7 mouse cellular contexts compared by ENCODE assay signal in the genomic region with DNA sequence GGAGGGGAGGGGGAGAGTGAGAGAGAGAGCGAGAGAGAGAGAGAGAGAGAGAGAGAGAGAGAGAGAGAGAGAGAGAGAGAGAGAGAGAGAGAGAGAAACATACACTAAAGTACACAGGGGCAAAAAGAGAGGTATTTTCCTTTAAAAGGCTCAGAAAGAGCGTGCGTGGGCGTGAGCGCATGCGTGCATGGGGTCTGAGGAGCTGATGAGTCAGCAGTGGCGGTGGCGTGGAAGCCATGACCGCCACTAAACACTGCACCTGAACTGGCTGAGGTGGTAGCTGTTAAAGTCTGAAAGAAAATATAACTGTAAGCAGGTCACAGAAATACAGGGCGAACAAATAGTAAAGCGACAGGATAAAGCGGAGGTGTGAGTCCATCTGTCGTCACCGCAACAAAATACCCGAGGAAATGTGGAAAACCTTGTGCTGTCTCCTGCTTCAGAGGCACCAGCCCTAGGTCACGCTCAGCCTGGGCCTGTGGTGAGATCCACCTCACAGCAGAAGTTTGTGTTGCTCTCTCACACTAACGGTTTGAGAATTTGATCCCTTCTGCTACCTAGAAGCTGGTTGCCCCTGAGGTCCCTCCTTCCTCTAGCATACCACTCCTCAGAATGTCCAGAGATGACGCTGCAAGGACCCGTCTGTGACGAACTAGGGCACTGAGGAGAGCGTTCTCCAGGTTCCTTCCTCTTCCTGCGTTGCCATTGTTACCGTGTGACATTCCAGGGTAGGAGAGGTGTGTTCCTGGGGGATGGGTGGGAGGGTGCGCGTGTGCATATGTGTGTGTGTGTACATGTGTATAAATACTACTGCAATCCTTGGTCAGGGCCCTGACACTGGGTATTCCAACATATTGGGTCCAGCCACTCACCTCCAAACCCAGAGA. TPM values are rescaled to one million over a fixed set of nuclear protein-coding genes. Genes with fewer than 3 reads are reported as not detected.
A peak's percentile ranks its signal among the peaks of the same experiment; 100 is the strongest.
DNase-seq lines count a peak whose midpoint lies in the region; ATAC-seq lines count a peak whose summit lies in the region.

No protein-coding gene starts in this region.

- H3K36me3 ChIP-seq in kidney, embryonic 16.5 days (ENCODE audit: insufficient read depth, low read length) = no peaks in the 10 kb centered on the region
- H3K36me3 ChIP-seq in kidney, embryonic 14.5 days (ENCODE audit: control insufficient read depth, insufficient read depth, low read length) = no peaks in the 10 kb centered on the region

- 0 out of 2 replicates have a peak, but pooled peaks cover 4% of the 10 kb centered on the region for H3K4me1 ChIP-seq in kidney, embryonic 16.5 days (ENCODE audit: insufficient read depth, low read length)
- H3K4me1 ChIP-seq in kidney, embryonic 14.5 days (ENCODE audit: control insufficient read depth, insufficient read depth, low read length) = no peaks in the 10 kb centered on the region

- 60% methylated on average over 24 of the region's 25 CpGs for WGBS in kidney, embryonic 16.5 days
- 62% methylated on average over 24 of the region's 25 CpGs for WGBS in kidney, embryonic 14.5 days

- H3K27me3 ChIP-seq in kidney, embryonic 16.5 days (ENCODE audit: insufficient read depth, low read length) = no peaks in the 10 kb centered on the region; the same call in 1 of the 2 replicates
- no peaks in the 10 kb centered on the region for H3K27me3 ChIP-seq in kidney, embryonic 14.5 days (ENCODE audit: control insufficient read depth, insufficient read depth, low read length)

- no peak overlapping the region for H3K27ac ChIP-seq in kidney, embryonic 16.5 days (ENCODE audit: low read length)
- no peak overlapping the region for H3K27ac ChIP-seq in kidney, embryonic 14.5 days (ENCODE audit: low read depth, low read length)

- no peaks in the 10 kb centered on the region for H3K9me3 ChIP-seq in kidney, embryonic 16.5 days (ENCODE audit: low read length)
- no peaks in the 10 kb centered on the region for H3K9me3 ChIP-seq in kidney, embryonic 14.5 days (ENCODE audit: control insufficient read depth, low read length)

- H3K4me2 ChIP-seq in kidney, embryonic 16.5 days (replicated peaks; ENCODE audit: low read depth, low read length) = peak overlapping the region; percentile 26; the same call in 1 of the 2 replicates
- no peak overlapping the region for H3K4me2 ChIP-seq in kidney, embryonic 14.5 days (replicated peaks; ENCODE audit: low read depth, low read length)

- DNase-seq in right cerebral cortex, postnatal 14 days = peak; percentile 25
- DNase-seq in right cerebral cortex, postnatal 4 days = no peak
- DNase-seq in heart, postnatal 10 days = peak; percentile 15 to 31
- DNase-seq in thymus, postnatal 4 days = no peak
- no peak for DNase-seq in layer of hippocampus, postnatal 25 days (ENCODE audit: extremely low spot score in 1 of 2, low spot score in 1 of 2)

- H3K9ac ChIP-seq in kidney, embryonic 16.5 days (replicated peaks; ENCODE audit: low read length) = no peak overlapping the region
- H3K9ac ChIP-seq in kidney, embryonic 14.5 days (ENCODE audit: low read depth, low read length) = no peak overlapping the region

- intact Hi-C loops in heart, postnatal 10 days (cut with DNase I) = no loop called here

- H3K4me3 ChIP-seq in kidney, embryonic 16.5 days (ENCODE audit: low read length) = peak overlapping the region; percentile 20
- H3K4me3 ChIP-seq in kidney, embryonic 14.5 days (ENCODE audit: low read length) = no peak overlapping the region

- ATAC-seq in kidney, embryonic 16.5 days (ENCODE audit: low FRiP score, low TSS enrichment) = no peak; the same call in 1 of the 2 replicates
- no peak for ATAC-seq in kidney, embryonic 14.5 days (ENCODE audit: low FRiP score, low TSS enrichment)

RNA-seq across cellular contexts. Expression of a gene that starts 38.8 kb away (rescaled TPM):
- polyA plus RNA-seq in kidney, embryonic 16.5 days (2015; fragmentation: Nextera tagmentation; extraction: Ambion mirVana) = 0.62 and 0.71 TPM in 2 replicates
- 0.70 and 0.86 TPM in 2 replicates for polyA plus RNA-seq in kidney, embryonic 14.5 days (2014; fragmentation: Nextera tagmentation; extraction: Ambion mirVana)
- total RNA-seq in heart, postnatal 10 days (2021) = under 1 TPM; 0.10 to 0.12 TPM
- total RNA-seq in layer of hippocampus, postnatal 25 days (2021) = under 1 TPM; 0.30 to 0.31 TPM

Comparison
In these comparisons a context has a peak if more than half of its experiments do, and no peak if none do; other contexts are left out.
1. DNase-seq: peak in right cerebral cortex, postnatal 14 days (single experiment) and heart, postnatal 10 days (2 of 2); none in right cerebral cortex, postnatal 4 days (single experiment), thymus, postnatal 4 days (single experiment) and layer of hippocampus, postnatal 25 days (0 of 2).